Mouse (Mus musculus): ENCODE data around the gene Tbx10. TPM values are rescaled to one million over a fixed set of nuclear protein-coding genes. Genes with fewer than 3 reads are reported as not detected.

The Tbx10 gene
- polyA plus RNA-seq, 1 experiment: 0.10 TPM

DNA sequence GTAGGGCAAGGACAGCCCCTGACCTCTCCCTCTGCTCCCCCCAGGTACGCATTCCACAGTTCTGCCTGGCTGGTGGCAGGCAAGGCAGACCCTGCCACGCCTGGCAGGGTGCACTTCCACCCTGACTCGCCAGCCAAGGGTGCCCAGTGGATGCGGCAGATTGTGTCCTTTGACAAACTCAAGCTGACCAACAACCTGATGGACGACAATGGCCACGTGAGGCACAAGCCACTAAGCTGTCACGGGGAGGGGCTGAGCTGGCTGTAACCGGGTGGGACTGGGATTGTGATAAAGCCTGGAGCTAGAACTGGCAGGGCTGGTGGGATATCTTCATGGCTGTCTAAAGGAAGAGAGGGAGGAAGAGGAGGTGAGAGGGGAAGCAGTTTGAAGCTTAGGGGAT, 4.7 kb downstream of the Tbx10 start:
- H3K27me3 ChIP-seq (ENCODE audit: control insufficient read depth, insufficient read depth, low read length): no peaks in the 10 kb centered on the region
- H3K27ac ChIP-seq (ENCODE audit: insufficient read depth, low read depth, low read length): peak overlapping the region; percentile 29; the same call in 1 of the 2 replicates
- no peak for TF ChIP-seq CTCF (IDR thresholded peaks at IDR 0.05; ENCODE audit: extremely low read depth, insufficient read length, insufficient replicate concordance, low read depth, low read length)
- TF ChIP-seq POLR2A (IDR thresholded peaks at IDR 0.05; ENCODE audit: low read depth, low read length): no peak
- H3K4me1 ChIP-seq (ENCODE audit: control insufficient read depth, insufficient read depth, insufficient read length, low read length): peaks cover 32% of the 10 kb centered on the region
- no peaks in the 10 kb centered on the region for H3K36me3 ChIP-seq (ENCODE audit: control insufficient read depth, insufficient read depth, low read length)
- no peak overlapping the region for H3K4me3 ChIP-seq (ENCODE audit: low read depth, low read length)
- 47% methylated on average over 8 of the region's 8 CpGs for WGBS

DNA sequence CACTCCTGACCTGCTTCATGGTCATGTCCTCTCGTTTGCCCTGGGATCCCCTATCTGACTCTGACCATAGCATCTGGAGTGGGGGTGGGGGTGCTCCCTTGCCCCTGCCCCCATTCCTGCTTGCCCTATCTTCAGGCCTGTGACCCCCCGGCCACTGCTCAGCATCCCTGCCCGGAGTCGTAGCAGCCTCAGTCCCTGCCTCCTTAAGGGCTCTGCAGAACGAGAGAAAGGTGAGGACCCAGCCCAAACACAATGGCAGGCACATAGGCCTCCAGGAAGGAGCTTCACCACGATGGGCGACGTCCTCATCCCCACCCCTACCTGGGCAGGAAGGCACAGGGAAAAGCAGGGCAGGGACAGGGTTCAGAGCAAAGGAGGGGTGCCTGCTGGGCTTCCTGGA, 5.8 kb downstream of the Tbx10 start:
- H3K4me3 ChIP-seq (ENCODE audit: low read depth, low read length): no peak overlapping the region
- H3K36me3 ChIP-seq (ENCODE audit: control insufficient read depth, insufficient read depth, low read length): no peaks in the 10 kb centered on the region
- H3K27ac ChIP-seq (ENCODE audit: insufficient read depth, low read depth, low read length): no peak overlapping the region
- WGBS: 84% methylated on average over 8 of the region's 8 CpGs
- peaks cover 36% of the 10 kb centered on the region for H3K4me1 ChIP-seq (ENCODE audit: control insufficient read depth, insufficient read depth, insufficient read length, low read length)
- no peak for TF ChIP-seq CTCF (IDR thresholded peaks at IDR 0.05; ENCODE audit: extremely low read depth, insufficient read length, insufficient replicate concordance, low read depth, low read length)
- TF ChIP-seq POLR2A (IDR thresholded peaks at IDR 0.05; ENCODE audit: low read depth, low read length): no peak
- no peaks in the 10 kb centered on the region for H3K27me3 ChIP-seq (ENCODE audit: control insufficient read depth, insufficient read depth, low read length)

DNA sequence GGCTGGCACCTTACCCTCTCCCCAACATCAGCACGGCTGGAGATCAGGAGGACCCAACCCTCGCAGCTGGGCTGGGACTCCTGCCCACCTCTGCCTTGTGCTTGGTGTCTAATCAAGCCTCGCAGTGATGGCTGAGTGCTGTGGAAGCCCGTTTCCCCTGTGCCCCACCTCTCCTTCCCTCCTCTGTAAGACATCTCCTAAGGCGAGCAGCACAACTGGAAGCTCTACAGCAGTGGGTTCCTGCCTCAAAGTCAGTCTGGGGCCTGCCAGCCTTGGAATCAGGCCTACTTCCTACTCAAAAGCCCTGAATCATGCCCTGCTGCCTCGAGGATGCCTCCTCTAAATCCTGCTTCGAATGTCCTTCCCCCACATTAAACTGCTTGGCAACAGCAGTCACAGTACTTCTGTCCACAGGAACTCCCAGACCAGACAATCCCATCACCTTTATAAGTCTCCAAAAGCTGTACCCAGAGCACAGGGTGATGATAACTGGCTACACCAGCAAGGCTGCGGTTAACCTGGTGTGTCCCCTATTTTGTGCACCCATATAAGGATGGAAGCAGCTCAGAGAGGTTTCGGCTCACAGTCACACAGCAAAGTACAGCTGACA, 6.7 kb downstream of the Tbx10 start:
- no peaks in the 10 kb centered on the region for H3K36me3 ChIP-seq (ENCODE audit: control insufficient read depth, insufficient read depth, low read length)
- H3K4me3 ChIP-seq (ENCODE audit: low read depth, low read length): no peak overlapping the region
- WGBS: 85% methylated on average over 9 of the region's 9 CpGs
- H3K4me1 ChIP-seq (ENCODE audit: control insufficient read depth, insufficient read depth, insufficient read length, low read length): peaks cover 36% of the 10 kb centered on the region
- peak overlapping the region; percentile 90 for H3K27ac ChIP-seq (ENCODE audit: insufficient read depth, low read depth, low read length)
- H3K27me3 ChIP-seq (ENCODE audit: control insufficient read depth, insufficient read depth, low read length): no peaks in the 10 kb centered on the region
- 0 out of 2 replicates have a peak, but pooled peaks have one; percentile 4 for TF ChIP-seq CTCF (IDR thresholded peaks at IDR 0.05; ENCODE audit: extremely low read depth, insufficient read length, insufficient replicate concordance, low read depth, low read length)
- TF ChIP-seq POLR2A (IDR thresholded peaks at IDR 0.05; ENCODE audit: low read depth, low read length): no peak

DNA sequence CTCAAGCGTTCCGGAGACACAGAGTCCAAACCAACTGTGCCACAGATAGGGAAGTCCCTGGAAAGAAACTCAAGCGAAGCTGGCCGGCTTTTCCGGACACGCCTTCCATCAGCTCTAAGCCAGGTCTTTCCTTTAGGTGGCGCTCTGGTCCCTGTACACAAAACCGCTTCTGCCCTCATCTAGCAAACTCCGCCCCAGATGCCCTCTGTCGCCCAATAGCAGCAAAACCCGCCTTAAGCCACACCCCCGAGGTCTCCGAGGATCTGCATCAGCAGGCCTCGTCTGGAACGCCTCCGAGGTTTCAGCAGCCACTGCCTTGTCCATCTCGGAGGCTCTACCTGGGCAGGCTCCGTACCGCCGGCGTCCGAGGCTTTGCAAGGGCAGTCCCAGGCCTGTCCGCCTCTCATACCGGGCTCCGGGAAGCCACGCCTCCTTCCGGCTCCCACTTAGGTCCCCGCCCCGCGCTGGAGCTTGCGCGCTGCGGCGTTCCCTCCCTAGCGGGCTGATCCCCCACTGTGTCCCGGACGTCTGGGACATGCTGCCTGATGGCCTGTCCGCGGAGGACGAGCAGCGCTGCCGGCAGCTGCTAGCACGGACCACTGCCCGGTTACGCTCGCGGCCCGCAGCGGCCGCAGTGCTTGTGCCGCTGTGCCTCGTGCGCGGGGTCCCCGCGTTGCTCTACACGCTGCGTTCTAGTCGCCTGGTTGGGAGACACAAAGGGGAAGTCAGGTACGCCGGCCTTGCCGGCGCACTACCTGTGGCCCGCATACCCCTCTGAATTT, 7.8 kb downstream of the Tbx10 start, which contains the start of the genes Nudt8 and Gm49405:
Gene Nudt8, plus strand, starts transcription at position 462 of the 782 bp plus-strand sequence.
Gene Gm49405, plus strand, starts transcription at position 508 of the 782 bp plus-strand sequence.
- peaks cover 36% of the 10 kb centered on the region for H3K4me1 ChIP-seq (ENCODE audit: control insufficient read depth, insufficient read depth, insufficient read length, low read length)
- H3K27ac ChIP-seq (ENCODE audit: insufficient read depth, low read depth, low read length): peak within 1 kb of the TSS; percentile 92
- H3K36me3 ChIP-seq (ENCODE audit: control insufficient read depth, insufficient read depth, low read length): no peaks in the 10 kb centered on the region; the same call in 1 of the 2 replicates
- H3K27me3 ChIP-seq (ENCODE audit: control insufficient read depth, insufficient read depth, low read length): no peaks in the 10 kb centered on the region
- TF ChIP-seq CTCF (IDR thresholded peaks at IDR 0.05; ENCODE audit: extremely low read depth, insufficient read length, insufficient replicate concordance, low read depth, low read length): peak; percentile 80
- peak; percentile 83 for TF ChIP-seq POLR2A (IDR thresholded peaks at IDR 0.05; ENCODE audit: low read depth, low read length)
- under 1% methylated on average over 64 of the region's 64 CpGs for WGBS
- peak within 1 kb of the TSS; percentile 71 for H3K4me3 ChIP-seq (ENCODE audit: low read depth, low read length)

DNA sequence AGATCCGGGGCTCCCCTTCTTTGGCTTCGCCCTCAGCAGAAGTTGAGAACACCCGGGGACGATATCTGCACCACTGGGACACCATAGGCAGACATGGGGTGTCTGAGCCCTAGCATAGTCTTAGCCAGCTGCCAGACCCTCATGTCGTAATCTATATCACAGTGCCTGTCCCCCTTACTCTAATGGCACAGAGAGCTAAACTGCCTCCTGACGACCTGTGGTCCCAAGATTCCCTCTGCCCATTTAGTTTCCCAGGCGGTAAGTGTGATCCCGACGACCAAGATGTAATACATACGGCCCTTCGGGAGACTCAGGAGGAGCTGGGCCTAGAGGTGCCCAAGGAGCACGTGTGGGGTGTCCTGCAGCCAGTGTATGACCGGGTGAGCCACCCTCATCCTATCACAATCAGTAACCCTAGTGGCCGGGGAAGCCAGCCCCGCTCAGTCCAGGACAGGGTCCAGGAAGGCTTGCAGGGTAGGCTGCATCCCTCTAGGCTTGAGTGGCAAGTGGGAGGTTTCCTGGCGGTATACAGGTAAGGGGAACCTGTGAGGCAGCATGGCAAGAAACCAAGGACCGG, 8.5 kb downstream of the Tbx10 start:
- peaks cover 36% of the 10 kb centered on the region for H3K4me1 ChIP-seq (ENCODE audit: control insufficient read depth, insufficient read depth, insufficient read length, low read length)
- H3K27ac ChIP-seq (ENCODE audit: insufficient read depth, low read depth, low read length): peak overlapping the region; percentile 92
- H3K36me3 ChIP-seq (ENCODE audit: control insufficient read depth, insufficient read depth, low read length): peaks cover 6% of the 10 kb centered on the region
- peak overlapping the region; percentile 71 for H3K4me3 ChIP-seq (ENCODE audit: low read depth, low read length)
- H3K27me3 ChIP-seq (ENCODE audit: control insufficient read depth, insufficient read depth, low read length): no peaks in the 10 kb centered on the region
- peak; percentile 10; the same call in 1 of the 2 replicates for TF ChIP-seq CTCF (IDR thresholded peaks at IDR 0.05; ENCODE audit: extremely low read depth, insufficient read length, insufficient replicate concordance, low read depth, low read length)
- no peak for TF ChIP-seq POLR2A (IDR thresholded peaks at IDR 0.05; ENCODE audit: low read depth, low read length)
- WGBS: 19% methylated on average over 17 of the region's 17 CpGs

DNA sequence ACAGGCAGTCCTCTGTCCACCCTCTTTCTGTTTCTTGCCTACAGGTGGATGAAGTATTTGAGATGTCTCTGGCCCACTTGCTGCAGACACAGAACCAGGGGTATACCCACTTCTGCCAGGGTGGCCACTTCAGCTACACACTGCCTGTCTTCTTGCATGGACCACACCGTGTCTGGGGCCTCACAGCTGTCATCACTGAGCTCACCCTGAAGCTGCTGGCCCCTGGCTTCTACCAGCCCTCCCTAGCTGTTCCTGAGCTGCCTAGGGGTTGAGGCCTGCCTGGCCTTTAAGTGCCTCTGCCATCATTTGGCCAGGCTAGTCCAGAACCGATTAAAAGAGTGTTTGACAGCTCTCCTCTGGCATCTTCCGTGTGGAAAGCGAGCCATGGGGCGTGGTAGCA, 9.2 kb downstream of the Tbx10 start:
- no peak overlapping the region for H3K4me3 ChIP-seq (ENCODE audit: low read depth, low read length)
- TF ChIP-seq POLR2A (IDR thresholded peaks at IDR 0.05; ENCODE audit: low read depth, low read length): no peak
- TF ChIP-seq CTCF (IDR thresholded peaks at IDR 0.05; ENCODE audit: extremely low read depth, insufficient read length, insufficient replicate concordance, low read depth, low read length): no peak
- no peak overlapping the region for H3K27ac ChIP-seq (ENCODE audit: insufficient read depth, low read depth, low read length)
- H3K27me3 ChIP-seq (ENCODE audit: control insufficient read depth, insufficient read depth, low read length): no peaks in the 10 kb centered on the region
- peaks cover 32% of the 10 kb centered on the region for H3K4me1 ChIP-seq (ENCODE audit: control insufficient read depth, insufficient read depth, insufficient read length, low read length)
- peaks cover 12% of the 10 kb centered on the region for H3K36me3 ChIP-seq (ENCODE audit: control insufficient read depth, insufficient read depth, low read length)
- 68% methylated on average over 5 of the region's 5 CpGs for WGBS

DNA sequence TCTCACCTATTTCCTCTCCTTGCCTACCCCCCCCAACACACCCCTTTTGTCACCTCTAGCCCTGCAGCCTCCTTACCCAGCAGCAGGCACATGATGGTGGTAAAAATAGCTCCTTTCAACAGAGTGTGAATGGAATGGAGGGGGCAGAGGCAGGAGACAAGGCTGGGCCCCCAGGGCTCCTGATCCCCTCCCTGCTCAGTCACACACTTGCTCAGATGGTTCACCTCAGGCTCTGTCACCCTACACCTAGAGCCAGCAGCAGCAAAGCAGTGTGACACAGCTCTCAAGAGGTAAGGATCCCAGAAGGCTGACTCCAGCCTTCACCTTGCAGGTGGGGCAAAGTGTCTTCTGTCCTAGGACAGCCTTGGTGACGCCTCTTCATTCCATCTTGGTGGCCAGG, 10.6 kb downstream of the Tbx10 start, which contains the start of gene Doc2g:
Gene Doc2g, plus strand, starts transcription at position 202 of the 400 bp plus-strand sequence.
- H3K27me3 ChIP-seq (ENCODE audit: control insufficient read depth, insufficient read depth, low read length): no peaks in the 10 kb centered on the region
- TF ChIP-seq CTCF (IDR thresholded peaks at IDR 0.05; ENCODE audit: extremely low read depth, insufficient read length, insufficient replicate concordance, low read depth, low read length): no peak
- no peak for TF ChIP-seq POLR2A (IDR thresholded peaks at IDR 0.05; ENCODE audit: low read depth, low read length)
- 97% methylated on average over 1 of the region's 1 CpGs for WGBS

More for the DNA sequence above, 10.6 kb downstream of the Tbx10 start, which contains the start of gene Doc2g:
- H3K4me1 ChIP-seq (ENCODE audit: control insufficient read depth, insufficient read depth, insufficient read length, low read length): peaks cover 25% of the 10 kb centered on the region
- H3K36me3 ChIP-seq (ENCODE audit: control insufficient read depth, insufficient read depth, low read length): peaks cover 23% of the 10 kb centered on the region
- H3K4me3 ChIP-seq (ENCODE audit: low read depth, low read length): no peak within 1 kb of the TSS
- no peak within 1 kb of the TSS for H3K27ac ChIP-seq (ENCODE audit: insufficient read depth, low read depth, low read length)

All from small intestine, adult 2 months (tissue).